Mouse (Mus musculus) bone marrow macrophage, adult 2 months (primary cell): ENCODE data around the gene Nipsnap1.

Experiments
- CTCF ChIP-seq: IDR thresholded peaks from 2 replicates; pipeline ENCODE4 v1.5.1; 2012; ENCODE audit warnings: low read depth, mild to moderate bottlenecking, low read length, moderate library complexity
- POLR2A ChIP-seq: IDR thresholded peaks from 2 replicates; pipeline ENCODE4 v1.6.1; 2012; ENCODE audit warnings: mild to moderate bottlenecking, low read depth, low read length, borderline replicate concordance

DNA sequence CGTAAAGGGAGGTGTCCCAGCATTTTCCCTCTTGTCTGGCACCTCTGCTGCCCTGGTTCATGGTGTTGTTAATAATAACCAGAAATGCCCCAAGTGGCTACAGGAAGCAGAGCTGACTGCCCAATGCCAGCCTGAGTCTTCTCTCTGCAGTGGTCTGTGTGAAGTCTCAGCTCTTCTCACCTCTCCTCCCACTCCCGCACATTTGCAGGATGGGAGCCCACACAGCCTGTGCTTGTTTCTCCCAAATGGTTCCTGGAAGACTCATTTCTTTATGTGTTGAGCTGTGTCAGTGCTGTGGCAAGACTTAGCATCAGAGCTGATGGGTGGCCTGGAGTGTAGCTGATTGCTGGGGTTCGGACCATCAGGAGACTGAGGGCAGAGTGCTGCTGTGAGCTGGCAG is 53.5 kb downstream of the Nipsnap1 start:
- TF ChIP-seq CTCF (no peak), POLR2A (no peak)
